Mouse (Mus musculus): ENCODE results near the gene Hid1. TPM values are rescaled to one million over a fixed set of nuclear protein-coding genes. Genes with fewer than 3 reads are reported as not detected.

Gene Hid1
- polyA plus RNA-seq, 1 experiment from 2014 or later = 14.4 TPM

DNA sequence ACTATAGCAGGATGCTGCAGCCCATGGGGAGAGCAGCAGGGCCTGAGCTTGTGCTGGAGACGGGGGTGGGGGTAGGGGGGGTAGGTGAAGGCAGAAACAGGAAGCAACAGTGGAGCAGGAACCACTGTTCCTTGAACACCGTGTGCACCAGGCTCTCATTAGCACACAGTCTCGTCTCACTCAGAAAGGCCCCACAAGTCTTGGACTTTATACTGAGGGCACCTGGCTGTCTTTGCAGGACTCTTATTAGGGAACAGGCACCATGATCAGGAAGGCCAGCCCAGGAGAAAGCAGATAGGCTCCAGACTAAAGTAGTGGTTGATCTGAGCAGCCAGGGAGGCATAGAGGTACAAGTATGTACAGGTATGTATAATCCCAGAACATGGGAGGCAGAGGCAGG lies 30.2 kb downstream of the Hid1 start:
- H3K27me3 ChIP-seq (replicated peaks; ENCODE audit: control insufficient read depth, insufficient read depth, low read length) = peaks cover 39% of the 10 kb centered on the region
- 64% methylated on average over 3 of the region's 3 CpGs for WGBS
- H3K9me3 ChIP-seq (ENCODE audit: control insufficient read depth, low read length) = no peaks in the 10 kb centered on the region
- no peak overlapping the region for H3K9ac ChIP-seq (ENCODE audit: low read length)
- no peak overlapping the region for H3K4me2 ChIP-seq (ENCODE audit: low read length)
- no peaks in the 10 kb centered on the region for H3K36me3 ChIP-seq (ENCODE audit: control insufficient read depth, insufficient read depth, low read length)
- ATAC-seq (replicated peaks; ENCODE audit: low FRiP score, low TSS enrichment, low read depth) = no peak
- DNase-seq (ENCODE audit: low spot score) = no peak
- no peak overlapping the region for H3K27ac ChIP-seq (ENCODE audit: low read depth)
- H3K4me1 ChIP-seq (replicated peaks; ENCODE audit: control insufficient read depth, insufficient read depth, low read length) = peaks cover 5% of the 10 kb centered on the region; the same call in 1 of the 2 replicates
- H3K4me3 ChIP-seq (ENCODE audit: low read depth, low read length) = no peak overlapping the region

GRCm38 (mm10) chr11:115336115-115336514 lies 31.4 kb downstream of the Hid1 start:
- DNase-seq (ENCODE audit: low spot score) = peak; percentile 83
- WGBS = 17% methylated on average over 6 of the region's 6 CpGs
- no peaks in the 10 kb centered on the region for H3K9me3 ChIP-seq (ENCODE audit: control insufficient read depth, low read length)
- H3K4me1 ChIP-seq (replicated peaks; ENCODE audit: control insufficient read depth, insufficient read depth, low read length) = peaks cover 5% of the 10 kb centered on the region; the same call in 1 of the 2 replicates
- ATAC-seq (replicated peaks; ENCODE audit: low FRiP score, low TSS enrichment, low read depth) = no peak
- H3K4me2 ChIP-seq (ENCODE audit: low read length) = no peak overlapping the region
- H3K27ac ChIP-seq (ENCODE audit: low read depth) = no peak overlapping the region
- no peak overlapping the region for H3K4me3 ChIP-seq (ENCODE audit: low read depth, low read length)
- no peak overlapping the region for H3K9ac ChIP-seq (ENCODE audit: low read length)
- H3K36me3 ChIP-seq (ENCODE audit: control insufficient read depth, insufficient read depth, low read length) = no peaks in the 10 kb centered on the region
- H3K27me3 ChIP-seq (replicated peaks; ENCODE audit: control insufficient read depth, insufficient read depth, low read length) = peaks cover 45% of the 10 kb centered on the region

DNA sequence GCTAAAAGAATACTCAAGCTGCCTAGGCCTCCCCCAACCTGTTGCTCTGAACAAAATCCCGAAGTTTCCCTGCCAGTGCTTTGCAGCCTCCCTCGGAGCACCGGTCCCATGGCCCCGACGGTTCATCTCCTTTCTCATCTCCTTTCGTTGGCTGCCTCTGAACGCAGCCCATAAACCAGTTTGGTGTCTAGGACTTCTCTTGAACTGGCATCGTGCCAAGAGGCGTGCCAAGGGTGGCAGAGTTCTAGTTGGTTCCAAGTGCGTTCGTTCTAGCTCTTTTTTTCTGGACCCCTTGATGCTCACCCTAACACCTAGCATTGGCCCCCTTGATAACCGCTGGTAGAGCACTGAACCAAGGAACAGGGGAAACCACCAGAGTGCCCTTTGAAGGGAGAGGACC lies 32.3 kb downstream of the Hid1 start:
- DNase-seq (ENCODE audit: low spot score) = no peak

DNA sequence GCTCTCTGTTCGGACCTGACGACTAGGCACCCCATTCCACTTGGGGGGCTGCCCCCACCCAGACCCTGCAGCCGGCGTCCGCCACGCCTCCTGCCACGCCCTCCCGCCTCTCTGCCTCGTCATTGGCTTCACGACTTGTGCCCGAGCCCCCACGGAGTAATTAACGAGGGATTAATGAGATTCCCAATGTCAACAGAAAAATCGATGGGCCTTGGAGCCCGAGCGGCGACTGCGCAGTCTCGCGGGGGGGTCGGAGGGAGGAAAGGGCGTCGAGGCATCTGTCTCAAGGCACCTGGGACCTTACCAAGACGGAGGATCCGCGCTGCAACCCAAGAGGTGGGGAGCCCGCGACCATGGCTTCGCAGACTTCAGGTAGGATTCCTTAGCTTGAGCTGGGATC lies 33.0 kb downstream of the Hid1 start, which contains the start of gene Otop3:
TSS of gene Otop3 (plus strand) at position 201 of the 400 bp plus-strand sequence.
- Histone ChIP-seq H3K4me3 (ENCODE audit: low read depth, low read length) (no peak within 1 kb of the TSS), H3K9me3 (ENCODE audit: control insufficient read depth, low read length) (no peaks in the 10 kb centered on the region), H3K27ac (ENCODE audit: low read depth) (no peak within 1 kb of the TSS), H3K9ac (ENCODE audit: low read length) (no peak within 1 kb of the TSS), H3K36me3 (ENCODE audit: control insufficient read depth, insufficient read depth, low read length) (no peaks in the 10 kb centered on the region), H3K4me1 (replicated peaks; ENCODE audit: control insufficient read depth, insufficient read depth, low read length) (peaks cover 5% of the 10 kb centered on the region; the same call in 1 of the 2 replicates), H3K27me3 (replicated peaks; ENCODE audit: control insufficient read depth, insufficient read depth, low read length) (peaks cover 50% of the 10 kb centered on the region), H3K4me2 (ENCODE audit: low read length) (peak within 1 kb of the TSS; percentile 24)
- no peak for ATAC-seq (replicated peaks; ENCODE audit: low FRiP score, low TSS enrichment, low read depth)
- DNase-seq (ENCODE audit: low spot score) = no peak
- 2% methylated on average over 28 of the region's 29 CpGs for WGBS

More for the DNA sequence above, 32.3 kb downstream of the Hid1 start:
- Histone ChIP-seq H3K9me3 (ENCODE audit: control insufficient read depth, low read length) (no peaks in the 10 kb centered on the region), H3K27me3 (replicated peaks; ENCODE audit: control insufficient read depth, insufficient read depth, low read length) (peaks cover 45% of the 10 kb centered on the region), H3K9ac (ENCODE audit: low read length) (no peak overlapping the region), H3K4me3 (ENCODE audit: low read depth, low read length) (no peak overlapping the region), H3K4me2 (ENCODE audit: low read length) (no peak overlapping the region), H3K27ac (ENCODE audit: low read depth) (no peak overlapping the region), H3K4me1 (replicated peaks; ENCODE audit: control insufficient read depth, insufficient read depth, low read length) (peaks cover 5% of the 10 kb centered on the region; the same call in 1 of the 2 replicates), H3K36me3 (ENCODE audit: control insufficient read depth, insufficient read depth, low read length) (no peaks in the 10 kb centered on the region)
- no peak for ATAC-seq (replicated peaks; ENCODE audit: low FRiP score, low TSS enrichment, low read depth)
- 52% methylated on average over 12 of the region's 12 CpGs for WGBS

DNA sequence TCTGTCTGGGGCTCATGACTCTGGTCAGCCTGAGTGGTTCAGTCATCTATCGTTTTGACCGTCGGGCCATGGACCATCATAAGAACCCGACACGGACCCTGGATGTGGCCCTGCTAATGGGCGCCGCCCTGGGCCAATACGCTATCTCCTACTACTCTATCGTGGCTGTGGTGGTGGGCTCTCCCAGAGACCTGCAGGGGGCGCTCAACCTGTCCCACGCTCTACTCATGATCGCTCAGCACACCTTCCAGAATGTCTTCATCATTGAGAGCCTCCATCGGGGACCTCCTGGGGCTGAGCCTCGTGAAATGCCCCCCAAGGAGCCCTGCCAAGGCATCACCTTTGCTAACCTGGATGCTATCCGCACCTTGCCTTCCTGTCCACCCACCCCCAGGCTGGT lies 38.2 kb downstream of the Hid1 start:
- Histone ChIP-seq H3K27ac (ENCODE audit: low read depth) (no peak overlapping the region), H3K36me3 (ENCODE audit: control insufficient read depth, insufficient read depth, low read length) (no peaks in the 10 kb centered on the region), H3K4me1 (replicated peaks; ENCODE audit: control insufficient read depth, insufficient read depth, low read length) (peaks cover under 1% of the 10 kb centered on the region; the same call in 1 of the 2 replicates), H3K9me3 (ENCODE audit: control insufficient read depth, low read length) (no peaks in the 10 kb centered on the region), H3K4me3 (ENCODE audit: low read depth, low read length) (no peak overlapping the region), H3K4me2 (ENCODE audit: low read length) (no peak overlapping the region), H3K27me3 (replicated peaks; ENCODE audit: control insufficient read depth, insufficient read depth, low read length) (peaks cover 40% of the 10 kb centered on the region), H3K9ac (ENCODE audit: low read length) (no peak overlapping the region)
- DNase-seq (ENCODE audit: low spot score) (no peak), ATAC-seq (replicated peaks; ENCODE audit: low FRiP score, low TSS enrichment, low read depth) (no peak)
- 71% methylated on average over 15 of the region's 15 CpGs for WGBS

GRCm38 (mm10) chr11:115326730-115327129 lies 40.8 kb downstream of the Hid1 start:
- Histone ChIP-seq H3K9ac (ENCODE audit: low read length) (no peak overlapping the region), H3K9me3 (ENCODE audit: control insufficient read depth, low read length) (no peaks in the 10 kb centered on the region), H3K4me2 (ENCODE audit: low read length) (no peak overlapping the region), H3K27me3 (replicated peaks; ENCODE audit: control insufficient read depth, insufficient read depth, low read length) (peaks cover 45% of the 10 kb centered on the region), H3K27ac (ENCODE audit: low read depth) (no peak overlapping the region), H3K4me3 (ENCODE audit: low read depth, low read length) (no peak overlapping the region), H3K4me1 (replicated peaks; ENCODE audit: control insufficient read depth, insufficient read depth, low read length) (peaks cover 4% of the 10 kb centered on the region), H3K36me3 (ENCODE audit: control insufficient read depth, insufficient read depth, low read length) (no peaks in the 10 kb centered on the region)
- ATAC-seq (replicated peaks; ENCODE audit: low FRiP score, low TSS enrichment, low read depth) = no peak
- DNase-seq (ENCODE audit: low spot score) = no peak
- WGBS = 62% methylated on average over 7 of the region's 7 CpGs

GRCm38 (mm10) chr11:115323354-115323753 lies 44.2 kb downstream of the Hid1 start:
- H3K4me3 ChIP-seq (ENCODE audit: low read depth, low read length) = no peak overlapping the region
- no peak overlapping the region for H3K27ac ChIP-seq (ENCODE audit: low read depth)
- H3K9me3 ChIP-seq (ENCODE audit: control insufficient read depth, low read length) = no peaks in the 10 kb centered on the region
- no peak for ATAC-seq (replicated peaks; ENCODE audit: low FRiP score, low TSS enrichment, low read depth)
- no peak overlapping the region for H3K4me2 ChIP-seq (ENCODE audit: low read length)
- WGBS = 14% methylated on average over 32 of the region's 32 CpGs
- peaks cover 4% of the 10 kb centered on the region for H3K4me1 ChIP-seq (replicated peaks; ENCODE audit: control insufficient read depth, insufficient read depth, low read length)
- no peak for DNase-seq (ENCODE audit: low spot score)
- peaks cover 73% of the 10 kb centered on the region for H3K27me3 ChIP-seq (replicated peaks; ENCODE audit: control insufficient read depth, insufficient read depth, low read length)
- H3K36me3 ChIP-seq (ENCODE audit: control insufficient read depth, insufficient read depth, low read length) = no peaks in the 10 kb centered on the region
- H3K9ac ChIP-seq (ENCODE audit: low read length) = no peak overlapping the region

GRCm38 (mm10) chr11:115321906-115322693 lies 45.5 kb downstream of the Hid1 start, which contains the start of gene Ush1g:
Gene Ush1g, minus strand, starts transcription at chr11:115322041.
- Histone ChIP-seq H3K27me3 (replicated peaks; ENCODE audit: control insufficient read depth, insufficient read depth, low read length) (peaks cover 85% of the 10 kb centered on the region), H3K4me1 (replicated peaks; ENCODE audit: control insufficient read depth, insufficient read depth, low read length) (peaks cover 4% of the 10 kb centered on the region), H3K27ac (ENCODE audit: low read depth) (no peak within 1 kb of the TSS), H3K4me3 (ENCODE audit: low read depth, low read length) (no peak within 1 kb of the TSS), H3K9me3 (ENCODE audit: control insufficient read depth, low read length) (no peaks in the 10 kb centered on the region), H3K9ac (ENCODE audit: low read length) (no peak within 1 kb of the TSS), H3K4me2 (ENCODE audit: low read length) (peak within 1 kb of the TSS; percentile 11; the same call in 1 of the 2 replicates), H3K36me3 (ENCODE audit: control insufficient read depth, insufficient read depth, low read length) (no peaks in the 10 kb centered on the region)
- DNase-seq (ENCODE audit: low spot score) (peak; percentile 90), ATAC-seq (replicated peaks; ENCODE audit: low FRiP score, low TSS enrichment, low read depth) (peak; percentile 21; the same call in 1 of the 2 replicates)
- WGBS = 5% methylated on average over 35 of the region's 35 CpGs

Data from intestine, embryonic 14.5 days (tissue).